Mouse (Mus musculus): Measurements from ENCODE around the gene Gm21119.
"Not testable (repeated sequence)": the region's sequence is repeated elsewhere in the genome, so short reads cannot be mapped to it uniquely, and the experiment has no call there.

- TF ChIP-seq GATA1 (IDR thresholded peaks at IDR 0.05; ENCODE audit: low read depth, low read length); SIN3A (IDR thresholded peaks at IDR 0.05; ENCODE audit: low read length); HCFC1 (IDR thresholded peaks at IDR 0.05; ENCODE audit: low read depth, low read length); CHD2 (IDR thresholded peaks at IDR 0.05; ENCODE audit: low read length); UBTF (IDR thresholded peaks at IDR 0.05; ENCODE audit: borderline replicate concordance, insufficient read depth, low read depth, low read length); RAD21 (IDR thresholded peaks at IDR 0.05; ENCODE audit: low read depth, low read length); POLR2A (IDR thresholded peaks at IDR 0.05; ENCODE audit: control insufficient read depth in 1 of 2, insufficient read depth in 1 of 2, low read depth in 1 of 2, low read length in 2 of 2, poor library complexity in 1 of 2); MAZ (IDR thresholded peaks at IDR 0.05; ENCODE audit: low read depth, low read length); CTCF (IDR thresholded peaks at IDR 0.05 in 2 of 3, conservative IDR thresholded peaks at IDR 0.05 in 1 of 3; ENCODE audit: control insufficient read depth in 1 of 3, insufficient read depth in 1 of 3, low read depth in 2 of 3, low read length in 3 of 3, poor library complexity in 1 of 3, severe bottlenecking in 1 of 3); POLR2AphosphoS2 (IDR thresholded peaks at IDR 0.05; ENCODE audit: low read length); KAT2A (conservative IDR thresholded peaks at IDR 0.05; ENCODE audit: low read depth, low read length); ZMIZ1 (IDR thresholded peaks at IDR 0.05; ENCODE audit: low read depth, low read length): not testable (repeated sequence)
Observed at GRCm38 (mm10) chr8:20652976-20653375, 38.3 kb downstream of the Gm21119 start.

Measured in MEL (cell line).